Mouse (Mus musculus): ENCODE data around the gene Psmb4.
"Not testable (repeated sequence)": the region's sequence is repeated elsewhere in the genome, so short reads cannot be mapped to it uniquely, and the experiment has no call there.

GRCm38 (mm10) chr3:94935332-94935731 is 48.6 kb upstream of the Psmb4 start:
- not testable (repeated sequence) for TF ChIP-seq MAZ (IDR thresholded peaks at IDR 0.05; ENCODE audit: low read depth, low read length); POLR2AphosphoS2 (IDR thresholded peaks at IDR 0.05; ENCODE audit: low read depth, low read length); ZC3H11A (IDR thresholded peaks at IDR 0.05; ENCODE audit: low read depth, low read length); CTCF (conservative IDR thresholded peaks at IDR 0.05 in 1 of 2, IDR thresholded peaks at IDR 0.05 in 1 of 2; ENCODE audit: low read depth in 2 of 2, low read length in 2 of 2)

All from CH12.LX (cell line).